Mouse (Mus musculus) embryonic fibroblast, embryonic 13.5 days (primary cell): ENCODE results near the gene Top2b.

Source experiments
- CTCF ChIP-seq: IDR thresholded peaks from 2 replicates; pipeline ENCODE4 v1.5.1; 2011; ENCODE audit warnings: mild to moderate bottlenecking, control low read depth, low read length, moderate library complexity, borderline replicate concordance; ENCODE audit not compliant: insufficient read depth
- POLR2A ChIP-seq: IDR thresholded peaks from 2 replicates; pipeline ENCODE4 v1.6.1; 2011; ENCODE audit warnings: low read depth, mild to moderate bottlenecking, control low read depth, low read length, moderate library complexity

- no peak for TF ChIP-seq CTCF
- TF ChIP-seq POLR2A, result peak; percentile 83
Observed at GRCm38 (mm10) chr14:16364878-16365337, at the start of gene Top2b.
